Mouse (Mus musculus) midbrain, embryonic 15.5 days (tissue): ENCODE results near the gene Nisch. TPM values are rescaled to one million over a fixed set of nuclear protein-coding genes. Genes with fewer than 3 reads are reported as not detected.

Experiments used
- ATAC-seq: fragments of 200-750 bp; cut with Nextera tagmentation; replicated peaks from 2 replicates; pipeline ENCODE4 v1.8.0; 2017; ENCODE audit warnings: moderate TSS enrichment
- H3K27ac ChIP-seq: fragments of 300-500 bp; sonication (generic); 2 replicates; pipeline ENCODE4 v1.5.1; 2015; ENCODE audit warnings: mild to moderate bottlenecking, inconsistent platforms
- H3K27me3 ChIP-seq: fragments of 300-500 bp; sonication (generic); replicated peaks from 2 replicates; pipeline ENCODE4 v1.6.1; 2015; ENCODE audit warnings: inconsistent platforms
- H3K36me3 ChIP-seq: fragments of 300-500 bp; sonication (generic); replicated peaks from 2 replicates; pipeline ENCODE4 v1.6.1; 2015; ENCODE audit warnings: inconsistent platforms
- H3K4me1 ChIP-seq: fragments of 300-500 bp; sonication (generic); 2 replicates; pipeline ENCODE4 v1.6.1; 2015; ENCODE audit warnings: inconsistent platforms
- H3K4me2 ChIP-seq: fragments of 300-500 bp; sonication (generic); 2 replicates; pipeline ENCODE4 v1.6.1; 2015; ENCODE audit warnings: inconsistent platforms, mild to moderate bottlenecking, moderate library complexity
- H3K4me3 ChIP-seq: fragments of 300-500 bp; sonication (generic); 2 replicates; pipeline ENCODE4 v1.5.1; 2015; ENCODE audit warnings: mild to moderate bottlenecking, inconsistent platforms
- H3K9ac ChIP-seq: fragments of 300-500 bp; sonication (generic); 2 replicates; pipeline ENCODE4 v1.6.1; 2015; ENCODE audit warnings: mild to moderate bottlenecking, inconsistent platforms
- H3K9me3 ChIP-seq: fragments of 300-500 bp; sonication (generic); 2 replicates; pipeline ENCODE4 v1.6.1; 2016; ENCODE audit warnings: inconsistent platforms
- WGBS: fragments of 180-500 bp; shearing (Covaris S2); methylation state at CpG from one replicate; pipeline ENCODE4 v1.1.7; 2015; ENCODE audit warnings: mixed read lengths; 5-methylcytosine and 5-hydroxymethylcytosine counted together
- polyA plus RNA-seq: library from polyadenylated mRNA; unstranded; fragments of >200 nt; fragmentation: Nextera tagmentation; extraction: Ambion mirVana; gene quantifications from 2 replicates; pipeline ENCODE4 v1.2.1, GENCODE M21; 2015

Nisch gene
- polyA plus RNA-seq, 1 experiment from 2014 or later, result 420 TPM

DNA sequence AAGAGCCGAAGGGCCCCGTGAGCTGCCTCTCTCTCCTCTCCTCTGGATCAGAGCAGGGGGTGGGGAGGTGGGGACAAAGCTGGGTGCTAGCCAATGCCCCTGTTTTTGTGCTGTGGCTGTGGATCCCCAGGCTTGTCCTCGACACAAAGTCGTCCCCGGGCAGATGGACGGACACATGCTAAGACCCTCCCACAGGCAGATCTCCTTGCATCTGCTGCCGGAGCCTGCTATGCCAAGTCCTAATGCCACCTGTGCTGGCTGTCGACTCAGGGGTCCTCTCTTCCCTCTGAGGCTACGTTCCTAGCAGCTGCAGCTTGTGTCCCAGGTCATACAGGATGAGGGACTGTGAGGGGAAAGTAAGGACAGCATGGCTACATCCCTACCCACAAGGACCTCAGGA is 49.9 kb downstream of the Nisch start:
- Histone ChIP-seq H3K9ac (no peak overlapping the region), H3K4me3 (no peak overlapping the region), H3K27ac (no peak overlapping the region), H3K27me3 (no peaks in the 10 kb centered on the region), H3K4me1 (no peaks in the 10 kb centered on the region), H3K4me2 (no peak overlapping the region), H3K9me3 (no peaks in the 10 kb centered on the region), H3K36me3 (peaks cover 18% of the 10 kb centered on the region)
- ATAC-seq, result no peak
- 59% methylated on average over 9 of the region's 9 CpGs for WGBS

- peaks cover 10% of the 10 kb centered on the region; the same call in 1 of the 2 replicates for H3K36me3 ChIP-seq
Measured at GRCm38 (mm10) chr14:31165991-31166630, 50.6 kb downstream of the Nisch start.

GRCm38 (mm10) chr14:31165458-31165857 is 51.3 kb downstream of the Nisch start:
- Histone ChIP-seq H3K27me3 (no peaks in the 10 kb centered on the region), H3K36me3 (peaks cover 4% of the 10 kb centered on the region; the same call in 1 of the 2 replicates), H3K4me1 (no peaks in the 10 kb centered on the region), H3K27ac (no peak overlapping the region), H3K4me3 (no peak overlapping the region), H3K9me3 (no peaks in the 10 kb centered on the region), H3K4me2 (no peak overlapping the region), H3K9ac (no peak overlapping the region)
- 53% methylated on average over 7 of the region's 7 CpGs for WGBS
- no peak for ATAC-seq

More at GRCm38 (mm10) chr14:31165991-31166630, 50.6 kb downstream of the Nisch start:
- H3K9me3 ChIP-seq, result no peaks in the 10 kb centered on the region
- ATAC-seq, result no peak
- no peaks in the 10 kb centered on the region for H3K27me3 ChIP-seq
- no peak overlapping the region for H3K4me2 ChIP-seq
- H3K4me1 ChIP-seq, result no peaks in the 10 kb centered on the region
- no peak overlapping the region for H3K4me3 ChIP-seq
- no peak overlapping the region for H3K27ac ChIP-seq
- 69% methylated on average over 10 of the region's 10 CpGs for WGBS
- H3K9ac ChIP-seq, result no peak overlapping the region

DNA sequence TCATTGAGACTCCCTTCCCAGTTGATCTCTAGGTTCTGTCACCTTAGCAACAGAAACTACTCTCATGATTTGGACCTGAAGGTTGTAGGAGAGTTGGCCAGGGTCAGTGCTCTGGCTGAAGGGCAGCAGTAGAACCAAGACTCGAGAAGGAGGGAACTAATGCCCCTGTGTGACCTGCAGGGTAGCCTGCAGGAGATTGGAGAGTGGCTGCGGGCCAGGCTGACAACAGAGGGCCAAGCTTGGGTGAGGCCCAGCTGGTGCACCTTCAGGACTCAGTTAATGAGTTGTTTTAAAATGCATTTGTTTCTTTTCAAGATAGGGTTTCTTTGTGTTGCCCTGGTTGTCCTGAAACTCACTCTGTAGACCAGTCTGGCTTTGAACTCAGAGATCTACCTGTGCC is 51.7 kb downstream of the Nisch start:
- Histone ChIP-seq H3K4me2 (no peak overlapping the region), H3K27ac (no peak overlapping the region), H3K4me3 (no peak overlapping the region), H3K27me3 (no peaks in the 10 kb centered on the region), H3K9ac (no peak overlapping the region), H3K9me3 (no peaks in the 10 kb centered on the region), H3K4me1 (no peaks in the 10 kb centered on the region), H3K36me3 (0 out of 2 replicates have a peak, but pooled peaks cover 1% of the 10 kb centered on the region)
- no peak for ATAC-seq
- WGBS, result 53% methylated on average over 2 of the region's 2 CpGs

DNA sequence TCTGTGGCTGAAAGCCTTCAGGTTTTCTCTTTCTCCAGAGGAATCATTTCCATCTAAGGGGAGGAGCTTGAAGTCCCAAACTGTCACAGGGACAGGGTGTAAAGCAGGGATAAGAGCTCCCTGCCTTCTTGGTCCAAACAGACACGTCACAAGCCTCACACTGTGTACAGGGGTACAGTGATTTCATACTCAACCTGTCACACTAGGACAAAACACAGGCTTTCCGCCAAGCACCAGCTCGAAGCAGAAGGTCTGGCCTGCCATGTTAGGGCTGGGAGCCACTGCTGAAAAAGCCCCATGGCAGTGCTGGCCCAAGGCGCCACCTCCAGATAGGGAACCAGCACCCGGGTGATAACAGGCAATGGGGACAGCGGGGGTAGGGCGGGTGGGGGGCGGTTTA is 52.7 kb downstream of the Nisch start:
- H3K27me3 ChIP-seq, result no peaks in the 10 kb centered on the region
- H3K36me3 ChIP-seq, result no peaks in the 10 kb centered on the region
- H3K9me3 ChIP-seq, result no peaks in the 10 kb centered on the region
- H3K27ac ChIP-seq, result no peak overlapping the region
- WGBS, result 83% methylated on average over 8 of the region's 8 CpGs
- ATAC-seq, result no peak
- H3K4me1 ChIP-seq, result no peaks in the 10 kb centered on the region
- no peak overlapping the region for H3K9ac ChIP-seq
- H3K4me3 ChIP-seq, result no peak overlapping the region
- H3K4me2 ChIP-seq, result no peak overlapping the region

- WGBS, result 60% methylated on average over 10 of the region's 10 CpGs
- Histone ChIP-seq H3K27ac (no peak overlapping the region), H3K9ac (no peak overlapping the region), H3K27me3 (no peaks in the 10 kb centered on the region), H3K36me3 (no peaks in the 10 kb centered on the region), H3K4me2 (no peak overlapping the region), H3K4me3 (no peak overlapping the region), H3K9me3 (no peaks in the 10 kb centered on the region), H3K4me1 (no peaks in the 10 kb centered on the region)
- ATAC-seq, result no peak
Measured at GRCm38 (mm10) chr14:31161638-31162037, 55.1 kb downstream of the Nisch start.

DNA sequence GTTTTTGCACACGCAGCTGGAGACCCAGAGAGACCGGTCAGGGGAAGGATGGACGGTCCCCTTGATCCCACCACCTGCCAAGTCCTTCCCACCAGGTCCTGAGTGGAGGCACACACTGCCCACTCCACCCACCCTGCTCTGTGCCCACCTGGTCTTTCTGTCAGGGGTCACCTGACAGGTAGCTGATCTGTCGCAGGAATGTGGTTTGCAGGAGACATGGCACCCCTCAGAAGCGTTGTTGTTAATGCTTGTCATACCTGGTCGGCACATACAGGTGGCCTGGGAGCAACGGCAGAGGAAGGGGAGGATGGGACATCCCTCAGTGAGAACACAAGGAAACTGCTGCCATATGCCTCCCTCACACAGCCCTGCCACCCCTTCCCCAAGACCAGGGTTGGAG is 55.6 kb downstream of the Nisch start:
- H3K4me2 ChIP-seq, result no peak overlapping the region
- H3K27ac ChIP-seq, result no peak overlapping the region
- H3K9ac ChIP-seq, result no peak overlapping the region
- no peaks in the 10 kb centered on the region for H3K27me3 ChIP-seq
- WGBS, result 90% methylated on average over 7 of the region's 7 CpGs
- no peaks in the 10 kb centered on the region for H3K9me3 ChIP-seq
- no peak overlapping the region for H3K4me3 ChIP-seq
- H3K36me3 ChIP-seq, result no peaks in the 10 kb centered on the region
- no peaks in the 10 kb centered on the region for H3K4me1 ChIP-seq
- no peak for ATAC-seq

DNA sequence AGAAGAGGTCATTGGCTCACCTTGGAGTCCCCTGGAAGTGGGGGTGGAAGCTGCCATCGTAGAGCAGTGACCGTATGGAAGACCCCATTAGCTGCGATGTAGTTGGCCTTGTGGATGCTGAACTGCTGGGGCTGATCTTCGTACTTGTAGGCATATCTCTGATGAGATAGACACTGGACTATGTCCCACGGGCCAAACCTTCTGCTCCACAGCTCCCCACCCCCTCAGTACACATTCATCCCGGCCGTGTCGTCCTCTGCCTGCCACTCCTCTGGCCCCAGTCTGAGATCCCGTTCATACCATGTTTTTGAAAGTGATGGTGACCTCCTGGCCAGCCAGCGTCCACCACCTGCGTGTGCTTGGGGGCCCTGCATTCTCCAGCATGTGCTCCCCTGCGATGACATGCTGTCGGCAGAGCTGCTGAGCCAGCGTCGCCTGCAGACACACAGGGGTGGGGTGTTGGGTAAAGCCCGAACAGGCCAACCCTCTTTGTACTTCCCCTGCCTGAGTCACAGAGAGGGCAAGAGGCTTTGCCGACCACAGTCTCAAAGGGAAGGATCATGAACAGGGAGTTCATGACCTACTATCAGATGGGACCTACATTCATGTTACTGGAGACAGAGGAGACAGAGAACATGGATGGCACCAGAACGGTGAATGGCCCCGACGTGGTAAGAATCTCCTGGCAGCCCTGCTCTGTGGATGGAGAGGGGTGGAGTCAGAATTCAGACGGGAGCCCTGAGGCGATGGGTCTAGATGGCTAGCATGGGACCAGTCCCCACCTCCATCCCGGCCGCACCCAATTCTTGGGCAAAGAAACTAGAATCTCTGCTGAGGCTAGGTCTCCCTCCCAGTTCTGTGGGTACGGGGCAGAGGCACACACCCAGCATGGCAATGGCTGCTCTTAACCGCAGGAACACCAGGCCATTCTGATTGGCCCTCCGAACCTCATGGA is 56.3 kb downstream of the Nisch start:
- no peaks in the 10 kb centered on the region for H3K27me3 ChIP-seq
- no peak for ATAC-seq

DNA sequence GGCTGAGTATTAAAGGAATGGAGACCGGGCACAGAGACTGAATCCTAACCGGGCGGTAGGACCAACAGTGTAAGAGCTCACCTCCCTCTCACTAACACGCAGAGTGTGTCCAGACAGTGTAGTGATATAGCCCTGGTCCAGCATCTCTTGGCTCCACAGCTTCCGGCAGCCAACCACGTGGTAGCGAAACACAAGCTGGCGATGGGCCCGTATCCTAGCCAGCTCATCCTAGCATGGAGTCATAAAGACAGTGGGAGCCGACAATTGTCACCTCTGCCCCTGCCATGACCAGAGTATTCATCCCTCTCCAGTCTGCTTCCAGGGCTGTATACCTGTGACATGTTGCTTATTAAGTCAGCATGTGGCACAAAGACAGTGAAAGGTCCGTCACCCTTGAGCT is 71.1 kb downstream of the Nisch start:
- ATAC-seq, result no peak
- Histone ChIP-seq H3K4me3 (no peak overlapping the region), H3K27me3 (no peaks in the 10 kb centered on the region), H3K9me3 (no peaks in the 10 kb centered on the region), H3K27ac (no peak overlapping the region), H3K36me3 (no peaks in the 10 kb centered on the region), H3K4me2 (no peak overlapping the region), H3K4me1 (no peaks in the 10 kb centered on the region), H3K9ac (no peak overlapping the region)
- WGBS, result 92% methylated on average over 11 of the region's 11 CpGs

More for the DNA sequence above, 56.3 kb downstream of the Nisch start:
- Histone ChIP-seq H3K9me3 (no peaks in the 10 kb centered on the region), H3K4me2 (no peak overlapping the region), H3K36me3 (no peaks in the 10 kb centered on the region), H3K9ac (no peak overlapping the region), H3K27ac (no peak overlapping the region), H3K4me3 (no peak overlapping the region), H3K4me1 (no peaks in the 10 kb centered on the region)
- WGBS, result 79% methylated on average over 27 of the region's 27 CpGs

GRCm38 (mm10) chr14:31141011-31141410 is 75.7 kb downstream of the Nisch start:
- no peak overlapping the region for H3K4me3 ChIP-seq
- no peak overlapping the region for H3K4me2 ChIP-seq
- H3K9ac ChIP-seq, result no peak overlapping the region
- WGBS, result 92% methylated on average over 14 of the region's 14 CpGs
- peaks cover 8% of the 10 kb centered on the region; the same call in 1 of the 2 replicates for H3K36me3 ChIP-seq
- no peaks in the 10 kb centered on the region for H3K4me1 ChIP-seq
- no peak for ATAC-seq
- no peak overlapping the region for H3K27ac ChIP-seq
- no peaks in the 10 kb centered on the region for H3K27me3 ChIP-seq
- no peaks in the 10 kb centered on the region for H3K9me3 ChIP-seq

DNA sequence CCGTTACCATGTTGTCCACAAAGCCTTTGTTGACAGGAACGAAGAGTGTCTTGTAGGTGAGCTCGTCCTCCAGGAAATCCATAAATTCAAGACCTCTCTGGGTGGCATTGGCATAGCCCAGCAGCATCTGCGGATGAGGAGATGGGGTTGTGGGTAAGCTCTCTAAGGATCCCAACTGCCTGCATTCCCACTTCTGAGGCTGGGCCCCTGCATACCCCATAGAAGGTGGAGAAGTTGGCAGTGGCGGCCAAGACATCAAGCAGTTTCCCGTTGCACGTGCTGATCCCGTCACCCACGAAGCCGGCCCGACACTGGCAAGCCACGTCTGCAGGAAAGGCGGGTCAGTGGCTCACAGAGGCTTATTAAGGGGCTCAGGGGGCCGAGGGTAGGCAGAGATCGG is 76.6 kb downstream of the Nisch start:
- ATAC-seq, result no peak
- Histone ChIP-seq H3K27ac (no peak overlapping the region), H3K4me2 (no peak overlapping the region), H3K4me1 (no peaks in the 10 kb centered on the region), H3K27me3 (no peaks in the 10 kb centered on the region), H3K9ac (no peak overlapping the region), H3K36me3 (peaks cover 8% of the 10 kb centered on the region; the same call in 1 of the 2 replicates), H3K4me3 (no peak overlapping the region), H3K9me3 (no peaks in the 10 kb centered on the region)
- 90% methylated on average over 15 of the region's 15 CpGs for WGBS

GRCm38 (mm10) chr14:31139666-31140065 is 77.1 kb downstream of the Nisch start:
- Histone ChIP-seq H3K36me3 (peaks cover 8% of the 10 kb centered on the region; the same call in 1 of the 2 replicates), H3K4me2 (no peak overlapping the region), H3K4me3 (no peak overlapping the region), H3K27me3 (no peaks in the 10 kb centered on the region), H3K27ac (no peak overlapping the region), H3K4me1 (no peaks in the 10 kb centered on the region), H3K9me3 (no peaks in the 10 kb centered on the region), H3K9ac (no peak overlapping the region)
- WGBS, result 93% methylated on average over 12 of the region's 12 CpGs
- no peak for ATAC-seq
